Mouse (Mus musculus) right cerebral cortex, postnatal 10 days (tissue): ENCODE results near the gene Fen1.

Experiments used
- DNase-seq, 2 experiments: peaks; one replicate each; pipeline ENCODE4 v3.0.0; 2021; ENCODE audit warnings: low spot score in 2 of 2

Gene Fen1

GRCm38 (mm10) chr19:10203848-10204615 is at the start of gene Fen1, which contains the start of gene Tmem258:
Gene Fen1, minus strand, starts transcription at chr19:10204169.
Gene Tmem258, plus strand, starts transcription at chr19:10204014.
- DNase-seq, result peak; percentile 93

GRCm38 (mm10) chr19:10248128-10248527 is 44.2 kb upstream of the Fen1 start:
- no peak for DNase-seq

GRCm38 (mm10) chr19:10247165-10247564 is 43.2 kb upstream of the Fen1 start:
- no peak for DNase-seq

GRCm38 (mm10) chr19:10244183-10244582 is 40.2 kb upstream of the Fen1 start:
- DNase-seq, result peak; percentile 63 to 70

GRCm38 (mm10) chr19:10242916-10243315 is 38.9 kb upstream of the Fen1 start:
- DNase-seq, result no peak

- DNase-seq, result peak in 1 of 2 experiments; percentile 68
These were observed 36.8 kb upstream of the Fen1 start, which contains the start of gene Myrf for GRCm38 (mm10) chr19:10240654-10241305. Gene Myrf, minus strand, starts transcription at chr19:10240748.

- DNase-seq, result no peak
These were observed 36.1 kb upstream of the Fen1 start for GRCm38 (mm10) chr19:10239975-10240653.

GRCm38 (mm10) chr19:10239419-10239818 is 35.5 kb upstream of the Fen1 start:
- DNase-seq, result no peak

- DNase-seq, result no peak
These were observed 34.5 kb upstream of the Fen1 start for GRCm38 (mm10) chr19:10238477-10238876.

GRCm38 (mm10) chr19:10235784-10236565 is 32.0 kb upstream of the Fen1 start:
- DNase-seq, result no peak

- no peak for DNase-seq
These were observed 28.5 kb upstream of the Fen1 start for GRCm38 (mm10) chr19:10232327-10233017.

- DNase-seq, result no peak
These were observed 27.9 kb upstream of the Fen1 start for GRCm38 (mm10) chr19:10231871-10232270.

- DNase-seq, result no peak
These were observed 27.0 kb upstream of the Fen1 start for GRCm38 (mm10) chr19:10231016-10231415.

GRCm38 (mm10) chr19:10225767-10226166 is 21.8 kb upstream of the Fen1 start:
- DNase-seq, result no peak

GRCm38 (mm10) chr19:10224637-10225453 is 20.9 kb upstream of the Fen1 start:
- DNase-seq, result no peak

GRCm38 (mm10) chr19:10223561-10223960 is 19.6 kb upstream of the Fen1 start:
- no peak for DNase-seq

- DNase-seq, result no peak
These were observed 18.7 kb upstream of the Fen1 start for GRCm38 (mm10) chr19:10222656-10223055.

- DNase-seq, result no peak
These were observed 17.6 kb upstream of the Fen1 start for GRCm38 (mm10) chr19:10221585-10221984.

GRCm38 (mm10) chr19:10219593-10219992 is 15.6 kb upstream of the Fen1 start:
- no peak for DNase-seq

- peak in 1 of 2 experiments; percentile 51 for DNase-seq
These were observed 15.1 kb upstream of the Fen1 start for GRCm38 (mm10) chr19:10219108-10219507.
